11 mouse cellular contexts compared by ENCODE assay signal in the genomic region with DNA sequence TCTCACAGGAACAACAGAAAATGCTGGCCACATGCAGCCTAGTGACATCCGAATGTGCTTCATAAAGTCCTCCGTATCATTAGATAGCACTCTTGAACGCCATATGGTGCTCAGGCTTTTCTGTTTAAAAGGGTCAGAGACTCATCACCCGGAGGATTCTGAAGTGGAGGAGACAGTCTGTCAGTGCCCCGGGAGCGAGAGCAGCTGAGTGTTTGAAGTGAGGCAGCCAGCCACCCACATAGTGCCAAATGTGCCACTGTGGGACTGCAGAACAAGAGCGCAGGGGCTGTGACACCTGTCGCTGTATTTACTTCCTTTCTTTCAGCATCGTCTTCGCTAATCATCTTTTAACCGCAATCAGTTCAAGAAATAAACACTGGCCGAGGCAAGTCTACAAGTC. TPM values are rescaled to one million over a fixed set of nuclear protein-coding genes. Genes with fewer than 3 reads are reported as not detected.
A peak's percentile ranks its signal among the peaks of the same experiment; 100 is the strongest.
DNase-seq lines count a peak whose midpoint lies in the region; ATAC-seq lines count a peak whose summit lies in the region.
"Had no signal": no experiment of that assay in that cellular context is flagged by ENCODE, and none has a peak within 500 bp of the region (broad histone marks: within the 10 kb centered on the region; RNA-seq: fewer than 3 reads in every experiment).

No protein-coding gene starts in this region.

- no peaks in the 10 kb centered on the region for H3K36me3 ChIP-seq in midbrain, embryonic 13.5 days
- H3K36me3 ChIP-seq in forebrain, embryonic 13.5 days (ENCODE audit: poor library complexity, severe bottlenecking): no peaks in the 10 kb centered on the region
- H3K36me3 ChIP-seq: heart, embryonic 12.5 days had no signal

- DNase-seq in left cerebral cortex, postnatal 25 days (ENCODE audit: low spot score in 2 of 2): peak; percentile 5 to 8
- DNase-seq in left cerebral cortex, adult 11 months (ENCODE audit: low spot score): no peak
- peak; percentile 28 to 32 for DNase-seq in cerebellum, adult 18-20 months
- peak; percentile 11 for DNase-seq in forelimb bud, embryonic 11.5 days (ENCODE audit: low read depth, low spot score)
- DNase-seq in urinary bladder, adult 2 months (ENCODE audit: low spot score): no peak
- no peak for DNase-seq in thymus, postnatal 4 days
- DNase-seq: kidney, postnatal 10 days had no signal

- H3K4me3 ChIP-seq in midbrain, embryonic 13.5 days (replicated peaks): no peak overlapping the region
- no peak overlapping the region for H3K4me3 ChIP-seq in forebrain, embryonic 13.5 days
- H3K4me3 ChIP-seq: heart, embryonic 12.5 days had no signal

- H3K9ac ChIP-seq in midbrain, embryonic 13.5 days (replicated peaks): no peak overlapping the region
- H3K9ac ChIP-seq in forebrain, embryonic 13.5 days: no peak overlapping the region
- H3K9ac ChIP-seq: heart, embryonic 12.5 days had no signal

- 57% methylated on average over 12 of the region's 12 CpGs for WGBS in midbrain, embryonic 13.5 days
- WGBS in forebrain, embryonic 13.5 days: 77% methylated on average over 12 of the region's 12 CpGs

- ATAC-seq in midbrain, embryonic 13.5 days: peak; percentile 43; the same call in 1 of the 2 replicates
- ATAC-seq in forebrain, embryonic 13.5 days: no peak
- ATAC-seq: forebrain, embryonic 16.5 days had no signal

- no peak overlapping the region for H3K27ac ChIP-seq in midbrain, embryonic 13.5 days
- no peak overlapping the region for H3K27ac ChIP-seq in forebrain, embryonic 13.5 days

- H3K27me3 ChIP-seq in midbrain, embryonic 13.5 days: no peaks in the 10 kb centered on the region
- no peaks in the 10 kb centered on the region for H3K27me3 ChIP-seq in forebrain, embryonic 13.5 days

- intact Hi-C loops in left cerebral cortex, postnatal 25 days (cut with DNase I): no loop called here

- H3K9me3 ChIP-seq in midbrain, embryonic 13.5 days: no peaks in the 10 kb centered on the region
- H3K9me3 ChIP-seq in forebrain, embryonic 13.5 days (replicated peaks): no peaks in the 10 kb centered on the region
- H3K9me3 ChIP-seq: heart, embryonic 12.5 days had no signal

- H3K4me2 ChIP-seq in midbrain, embryonic 13.5 days (replicated peaks): no peak overlapping the region
- H3K4me2 ChIP-seq in forebrain, embryonic 13.5 days: no peak overlapping the region
- H3K4me2 ChIP-seq: heart, embryonic 12.5 days had no signal

- H3K4me1 ChIP-seq in midbrain, embryonic 13.5 days (replicated peaks): no peaks in the 10 kb centered on the region
- no peaks in the 10 kb centered on the region for H3K4me1 ChIP-seq in forebrain, embryonic 13.5 days

RNA-seq across cellular contexts. Expression of gene Cep162, which starts 43.6 kb away (rescaled TPM):
- total RNA-seq in left cerebral cortex, postnatal 25 days (2021): 10 to 100 TPM in 1 of 2 experiments, 1 to 10 TPM in 1; 10.0 to 10.2 TPM
- 8.8 and 9.0 TPM in 2 replicates for polyA plus RNA-seq in midbrain, embryonic 13.5 days (2015; fragmentation: Nextera tagmentation; extraction: Ambion mirVana)
- polyA plus RNA-seq in urinary bladder, adult 2 months (2012; rRNA removed): 3.4 and 4.6 TPM in 2 replicates
- 8.3 and 9.0 TPM in 2 replicates for polyA plus RNA-seq in forebrain, embryonic 13.5 days (2015; fragmentation: Nextera tagmentation; extraction: Ambion mirVana)

Comparison
In these comparisons a context has a peak if more than half of its experiments do, and no peak if none do; other contexts are left out.
1. DNase-seq: peak in left cerebral cortex, postnatal 25 days (2 of 2), cerebellum, adult 18-20 months (2 of 2) and forelimb bud, embryonic 11.5 days (single experiment); none in left cerebral cortex, adult 11 months (single experiment), urinary bladder, adult 2 months (single experiment) and thymus, postnatal 4 days (single experiment).